Mouse (Mus musculus): ENCODE measurements at regions not wholly inside any gene's neighbourhood (a gene's known extent, or its start where the extent isn't known, plus 50 kb on each side); places are given as distances from the start of the nearest gene placed in this dataset.

GRCm38 (mm10) chr10:97241476-97241875 is 237.9 kb upstream of the Dcn start:
- TF ChIP-seq CTCF (IDR thresholded peaks at IDR 0.05; ENCODE audit: low read depth, low read length) (no peak), POLR2A (IDR thresholded peaks at IDR 0.05; ENCODE audit: extremely low read depth, insufficient read depth, low read length) (no peak)

All from liver, adult 2 months (tissue).